Mouse (Mus musculus) right cerebral cortex, postnatal 4 days (tissue): ENCODE data around the gene Slc12a1.
"Not testable (repeated sequence)": the region's sequence is repeated elsewhere in the genome, so short reads cannot be mapped to it uniquely, and the experiment has no call there.

Source experiments
- DNase-seq: peaks from one replicate; pipeline ENCODE4 v3.0.0-alpha.2; 2022

Gene Slc12a1

DNA sequence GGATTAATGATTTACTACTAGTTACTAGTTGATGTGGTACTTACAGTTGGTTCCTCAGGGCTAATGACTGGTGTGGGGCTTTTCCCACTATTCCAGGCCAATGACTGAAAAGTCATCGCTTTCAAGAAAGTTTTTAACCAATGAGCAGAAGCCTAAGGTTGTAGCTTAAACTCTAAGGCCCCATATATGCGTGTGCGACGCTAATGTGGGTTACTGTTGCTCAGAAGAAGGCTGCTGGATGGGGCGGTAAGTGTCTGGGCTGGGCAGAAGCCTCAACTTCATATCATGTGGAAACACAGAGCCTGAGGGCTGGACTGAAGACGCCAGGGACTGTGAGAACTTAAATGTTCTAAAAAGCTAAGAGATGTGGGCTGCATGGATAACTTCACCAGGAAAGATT lies at the start of gene Slc12a1:
Gene Slc12a1, plus strand, starts transcription at position 118 of the 400 bp plus-strand sequence.
- no peak for DNase-seq

DNA sequence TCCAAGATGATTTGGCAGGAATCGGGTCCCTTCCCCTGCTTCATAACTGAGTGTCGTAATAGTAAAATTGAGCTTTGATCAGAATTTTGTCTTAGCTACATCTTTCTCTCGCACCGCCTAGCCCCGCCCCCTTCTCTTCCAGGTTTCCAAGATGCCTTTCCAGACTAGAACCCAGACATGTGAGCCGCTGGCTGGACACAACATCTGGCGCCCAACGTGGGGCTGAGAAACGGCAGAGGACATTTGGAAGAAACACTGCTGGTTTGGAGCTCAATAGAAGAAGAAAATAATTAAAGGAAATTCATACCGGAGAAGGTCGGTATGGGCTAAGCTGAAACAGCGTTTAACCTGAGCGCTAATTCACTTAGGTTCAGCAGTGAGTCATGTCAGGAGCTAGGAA lies 47.8 kb upstream of the Slc12a1 start:
- not testable (repeated sequence) for DNase-seq

DNA sequence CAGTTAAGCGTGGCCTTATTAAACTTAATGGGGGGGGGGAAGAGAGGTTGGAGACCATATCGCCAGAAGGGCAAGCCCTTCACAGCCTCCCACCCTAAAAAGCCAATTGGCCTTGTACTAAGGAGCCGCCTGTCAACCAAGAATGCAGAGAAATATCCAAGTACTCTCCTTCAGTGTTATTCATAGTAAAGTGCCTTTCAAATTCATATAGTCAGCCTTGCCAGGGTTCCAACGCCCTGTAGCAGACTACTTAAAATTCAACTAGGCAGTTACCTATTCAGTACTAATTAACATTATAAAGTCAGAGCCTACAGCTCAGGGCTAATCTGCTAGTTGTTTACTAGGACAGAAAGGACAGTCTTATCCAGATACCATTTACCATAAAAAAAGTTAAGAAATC lies 45.8 kb upstream of the Slc12a1 start:
- not testable (repeated sequence) for DNase-seq

DNA sequence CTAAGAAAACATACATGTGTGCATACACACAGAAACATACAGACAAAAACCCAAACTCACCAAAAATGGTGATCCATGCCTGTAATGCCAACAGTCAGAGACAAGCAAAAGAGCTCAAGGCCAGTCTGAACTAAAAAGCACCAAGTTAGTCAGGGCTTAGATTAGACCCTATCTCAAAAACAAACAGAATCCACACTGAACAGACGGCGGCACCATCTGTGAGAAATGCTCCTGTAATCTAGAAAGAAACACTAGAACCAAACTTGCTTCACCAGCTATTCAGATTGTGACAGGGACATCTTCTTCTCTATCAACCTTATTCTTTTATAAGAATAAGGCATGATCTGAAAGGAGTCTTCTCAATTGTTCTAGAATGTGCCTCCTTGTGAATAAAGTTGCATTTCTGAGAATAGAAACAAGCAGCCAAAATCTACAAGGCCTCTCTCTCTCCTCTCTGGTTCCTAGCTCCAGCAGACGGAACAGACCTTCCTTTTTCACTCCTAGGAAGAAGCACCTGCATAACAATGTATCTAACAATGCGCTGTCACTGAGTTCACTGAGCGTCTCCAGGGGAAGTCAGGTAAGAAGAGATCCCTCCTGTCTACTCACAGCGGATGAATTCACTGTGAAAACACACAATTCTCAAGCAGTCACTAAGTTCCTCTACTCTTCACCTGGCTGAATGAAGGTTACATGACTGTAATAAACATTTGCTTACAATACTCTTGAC lies 32.8 kb upstream of the Slc12a1 start:
- DNase-seq: no peak

DNA sequence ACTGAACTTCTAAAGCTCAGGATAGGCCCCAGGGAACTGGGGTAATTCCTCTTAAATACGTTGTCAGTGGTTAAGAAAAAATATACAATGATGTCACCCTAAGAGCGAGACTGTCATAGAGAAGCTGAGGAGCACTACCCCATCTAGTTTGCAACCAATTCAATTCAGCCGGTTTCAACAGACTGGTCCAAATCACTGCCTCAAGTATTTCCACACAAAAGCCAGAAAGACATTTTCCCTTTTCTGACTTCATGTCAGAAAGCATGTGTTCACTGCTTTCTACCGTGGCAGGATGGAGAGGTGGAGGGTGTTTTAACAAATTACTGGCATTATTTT lies 30.0 kb upstream of the Slc12a1 start:
- DNase-seq: no peak

DNA sequence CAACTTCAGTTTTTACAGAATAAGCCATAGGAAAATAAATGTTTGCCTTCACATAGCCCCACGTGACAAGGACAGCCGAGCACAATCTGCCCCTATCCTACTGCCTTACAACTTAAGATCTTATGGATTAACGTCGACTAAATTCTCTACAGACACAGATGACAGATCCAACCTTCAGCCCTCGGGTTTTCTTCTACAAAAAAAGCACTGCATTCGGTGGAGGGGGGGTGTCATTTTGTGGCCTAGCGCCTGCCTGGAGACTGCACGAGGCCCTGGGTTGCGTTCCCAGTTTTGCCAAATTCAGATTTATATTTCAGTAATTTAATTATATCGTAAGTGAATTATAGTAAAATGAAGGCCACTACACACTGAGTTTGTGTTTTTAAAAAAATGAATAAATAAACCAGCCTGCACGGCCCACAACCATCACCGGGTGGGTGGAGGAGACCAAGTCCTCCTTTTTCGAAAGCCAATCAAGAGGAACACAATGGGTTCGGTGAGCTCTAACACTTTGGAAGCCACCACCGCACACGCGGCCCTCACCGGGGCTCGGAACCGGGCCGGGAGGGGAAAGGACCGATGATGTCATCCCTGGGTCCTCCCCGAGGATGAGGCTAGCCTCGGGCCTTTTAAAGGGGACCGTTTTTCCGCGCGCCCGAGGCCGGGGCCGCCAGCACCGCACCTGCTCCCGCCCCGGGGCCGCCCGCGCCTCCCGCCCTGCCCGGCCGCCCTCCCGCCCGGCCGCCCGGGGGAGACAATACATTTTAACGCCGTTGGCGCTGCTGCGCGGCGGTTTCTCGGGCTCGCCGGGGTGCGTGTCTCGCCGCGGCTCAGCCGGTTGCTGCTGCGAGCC lies 29.5 kb upstream of the Slc12a1 start:
- peak; percentile 55 for DNase-seq

DNA sequence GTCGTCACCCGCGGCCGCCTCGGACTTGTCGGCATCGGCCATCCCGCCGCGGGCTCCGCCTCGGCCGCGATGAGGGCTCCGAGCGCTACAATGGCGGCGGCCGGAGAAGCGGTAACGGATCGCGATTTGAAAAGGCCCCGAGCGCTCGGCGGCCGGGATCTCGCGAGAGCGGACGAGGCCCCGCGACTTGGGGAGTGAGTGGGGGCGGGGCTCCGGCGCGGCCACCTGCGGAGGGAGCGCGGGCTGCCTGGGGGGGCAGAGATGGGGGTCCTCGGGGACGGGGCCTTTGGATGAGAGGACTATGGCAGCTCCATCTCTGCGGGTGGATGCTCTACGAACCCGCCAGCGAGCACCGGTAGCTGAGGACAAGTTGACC lies 28.8 kb upstream of the Slc12a1 start, which contains the start of gene Myef2:
Gene Myef2, minus strand, starts transcription at position 185 of the 376 bp plus-strand sequence.
- DNase-seq: peak; percentile 92

DNA sequence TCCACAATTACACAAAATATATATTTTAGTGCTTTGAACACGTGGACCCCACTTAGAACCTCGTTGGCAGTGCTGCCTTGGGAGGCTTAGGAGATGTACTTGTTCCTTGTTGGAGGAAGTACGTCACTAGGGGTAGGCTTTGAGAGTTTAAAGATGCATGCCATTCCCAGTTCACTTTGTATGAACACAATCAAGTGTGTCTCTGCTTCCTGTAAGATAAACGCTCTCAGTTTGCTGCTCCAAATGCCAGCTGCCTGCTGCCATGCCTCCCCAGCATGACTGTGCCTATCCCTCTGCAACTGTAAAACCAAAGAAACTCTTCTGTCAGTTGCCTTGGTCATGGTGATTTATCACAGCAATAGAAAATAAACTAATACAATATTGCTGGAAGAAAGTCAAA lies 26.5 kb upstream of the Slc12a1 start:
- DNase-seq: no peak

DNA sequence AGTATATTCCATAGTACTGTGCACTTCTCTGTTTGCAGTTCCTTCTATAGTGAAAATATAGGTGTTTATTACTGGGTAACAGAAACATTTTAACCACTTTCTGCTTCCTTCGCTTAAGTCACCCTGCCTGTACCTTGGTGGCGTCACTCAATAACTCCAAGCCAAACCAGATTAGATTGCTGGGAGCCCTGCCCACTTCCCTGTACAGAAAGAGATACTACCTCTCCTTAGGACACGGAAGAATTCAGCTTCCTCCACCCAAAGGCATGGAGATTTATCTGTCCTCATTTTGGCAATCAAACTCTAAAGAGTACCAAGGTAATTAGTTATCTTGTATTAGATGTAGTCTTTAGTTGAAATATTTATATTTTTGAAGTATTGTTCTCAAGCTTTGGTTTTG lies 25.5 kb upstream of the Slc12a1 start:
- no peak for DNase-seq

DNA sequence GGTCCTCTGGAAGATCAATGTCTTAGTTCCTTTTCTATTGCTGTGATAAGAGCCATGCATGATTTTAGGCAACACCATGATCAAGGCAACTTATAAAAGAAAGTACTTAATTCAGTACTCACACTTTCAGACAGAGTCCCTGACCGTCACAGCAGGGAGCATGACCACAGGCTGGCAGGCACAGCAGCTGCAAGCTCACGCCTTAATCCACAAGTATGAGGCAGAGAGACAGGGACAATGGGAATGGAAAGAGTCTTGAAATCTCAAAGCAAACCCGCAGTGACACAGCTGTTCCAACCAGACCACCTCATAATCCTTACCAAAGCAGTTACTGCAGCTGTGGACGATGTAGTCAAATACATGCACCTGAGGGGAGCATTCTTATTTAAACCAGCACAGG lies 18.2 kb upstream of the Slc12a1 start:
- DNase-seq: no peak

DNA sequence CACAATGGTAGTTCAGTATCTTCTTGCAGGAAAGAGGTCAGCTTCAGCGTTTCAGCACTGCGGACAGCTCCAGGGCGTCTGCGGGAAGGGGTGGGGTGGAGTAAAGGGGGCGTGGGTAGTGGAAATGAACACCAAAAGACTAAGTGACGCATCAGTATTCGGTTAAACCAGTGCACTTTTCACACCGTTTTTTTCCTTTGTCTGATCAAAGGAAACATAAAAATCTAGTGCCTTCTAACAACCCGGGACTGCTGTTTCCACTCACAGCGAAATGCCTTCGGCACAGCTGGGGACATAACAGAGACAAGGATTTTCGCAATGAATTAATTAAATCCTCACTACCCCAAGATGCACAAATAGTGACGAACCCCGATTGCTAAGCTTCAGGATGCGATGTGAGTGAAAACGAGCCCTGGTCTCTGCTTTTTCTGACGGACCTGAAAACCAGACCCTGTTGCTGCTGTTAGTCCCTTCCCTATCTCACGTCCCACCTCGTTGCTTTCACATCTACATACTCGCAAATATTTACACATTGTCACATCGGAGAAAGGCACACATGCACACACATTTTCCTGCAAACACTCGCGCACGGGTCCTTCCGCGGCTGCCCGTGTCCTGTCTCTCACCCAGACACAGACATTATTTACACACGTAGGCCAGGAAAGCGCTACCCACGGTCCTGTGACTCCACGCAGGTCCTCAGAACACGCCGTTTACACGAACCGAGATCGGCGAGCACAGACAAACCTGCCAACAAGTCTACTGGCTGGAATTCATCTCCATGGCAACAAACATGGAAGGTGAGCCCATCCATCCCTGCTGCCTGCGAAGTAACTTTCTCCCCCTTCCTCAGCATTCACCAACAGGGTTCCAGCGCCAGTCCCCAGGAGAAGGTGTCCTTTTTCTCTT lies 16.1 kb upstream of the Slc12a1 start, which contains the start of gene Ctxn2:
Gene Ctxn2, plus strand, starts transcription at position 790 of the 909 bp plus-strand sequence.
- DNase-seq: peak; percentile 56

DNA sequence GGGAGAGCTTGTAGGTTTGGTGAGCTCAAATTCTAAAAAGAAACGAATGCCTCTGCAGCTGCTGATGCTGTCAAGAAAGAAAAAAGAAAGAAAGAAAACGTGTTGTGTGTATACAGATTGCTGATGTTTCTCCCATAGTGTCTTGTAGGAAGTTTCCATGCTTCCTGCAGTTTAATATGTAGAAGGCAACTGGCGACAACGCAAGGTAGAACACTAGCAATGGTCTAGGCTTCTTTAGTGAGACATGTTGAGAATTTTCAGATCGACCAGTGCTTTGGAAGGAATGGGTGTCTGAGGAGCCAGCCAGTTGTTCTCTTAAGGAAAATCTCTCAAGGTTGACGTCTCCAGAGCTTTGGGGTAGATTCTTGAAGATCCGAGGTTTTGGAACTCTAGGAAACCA lies 15.5 kb upstream of the Slc12a1 start:
- DNase-seq: no peak

DNA sequence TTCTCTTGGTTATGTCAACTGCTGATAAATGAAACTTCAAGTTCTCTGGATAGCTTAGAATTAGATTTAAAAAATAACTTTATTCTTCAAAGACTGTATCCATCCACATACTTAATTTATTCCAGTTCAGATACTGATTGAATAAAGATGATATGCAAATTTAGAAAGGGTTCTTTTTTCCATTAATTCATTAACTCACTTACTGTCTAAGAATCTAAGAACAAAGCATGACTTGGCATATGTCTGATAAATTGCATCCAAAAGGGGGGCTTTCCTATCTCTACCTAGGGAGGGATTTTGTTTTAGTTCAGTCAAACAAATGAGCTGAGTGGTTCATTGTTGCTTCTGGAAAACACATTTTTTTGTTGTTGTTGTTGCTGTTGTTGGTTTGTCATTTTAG lies 10.0 kb upstream of the Slc12a1 start:
- DNase-seq: no peak

DNA sequence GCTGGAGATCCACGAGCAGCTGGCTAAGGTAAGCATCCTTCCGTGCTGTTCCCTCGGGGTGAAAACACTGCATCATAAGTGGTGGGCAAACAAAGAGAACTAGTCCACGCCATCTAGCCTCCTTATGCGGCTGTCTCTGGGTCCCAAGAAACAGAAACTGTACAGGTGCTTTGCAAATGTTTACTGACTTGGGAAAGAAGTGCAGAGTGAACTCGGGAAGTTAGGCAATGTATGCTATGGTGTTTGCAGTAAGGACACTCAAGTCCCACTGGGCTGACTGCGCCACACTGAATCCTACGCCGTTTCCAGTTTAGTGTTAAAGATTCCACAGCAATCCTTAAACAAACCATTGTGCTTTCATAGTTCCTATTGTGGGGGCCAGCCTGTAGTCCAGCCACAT lies 2.0 kb downstream of the Slc12a1 start:
- no peak for DNase-seq

DNA sequence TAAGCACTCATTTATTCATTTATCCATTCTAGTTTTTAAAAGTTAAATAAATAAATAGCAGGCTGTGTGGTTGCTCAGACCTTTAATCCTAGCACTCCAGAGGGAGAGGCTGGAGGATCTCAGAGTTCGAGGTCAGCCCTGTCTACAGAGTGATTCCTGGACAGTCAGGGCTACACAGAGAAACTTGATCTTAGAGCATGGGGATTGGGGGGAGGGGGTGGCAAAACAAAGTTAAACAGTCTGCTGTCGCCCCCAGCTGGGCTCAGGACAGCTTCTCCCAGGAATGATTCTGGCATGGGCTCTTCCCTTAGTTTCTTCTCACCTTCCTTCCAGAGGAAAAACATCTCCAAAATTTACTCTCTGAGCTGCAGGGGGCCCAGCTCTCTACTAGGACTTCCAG lies 3.2 kb downstream of the Slc12a1 start:
- DNase-seq: peak; percentile 9

DNA sequence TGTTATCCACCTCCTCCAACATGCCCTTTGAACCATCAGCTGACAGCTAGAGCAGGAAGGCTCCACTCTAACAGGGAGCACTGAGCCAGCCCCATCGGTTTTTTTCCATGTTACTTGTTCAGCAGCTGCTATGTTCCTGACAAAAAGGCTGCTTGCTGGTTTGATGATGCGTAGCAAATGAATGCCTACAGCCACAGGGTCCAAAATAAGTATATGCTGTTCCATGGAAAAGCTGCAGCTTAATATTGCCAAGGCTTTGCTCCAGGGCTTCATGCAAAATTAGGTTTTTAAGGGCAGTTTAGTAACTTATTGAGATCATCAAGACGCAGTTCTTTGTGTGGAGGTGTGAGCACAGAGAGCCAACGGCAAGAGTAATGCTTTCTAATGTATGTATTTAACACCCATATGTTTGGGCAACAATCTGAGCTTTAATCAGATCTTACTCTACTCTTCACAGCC lies 9.7 kb downstream of the Slc12a1 start:
- DNase-seq: no peak

DNA sequence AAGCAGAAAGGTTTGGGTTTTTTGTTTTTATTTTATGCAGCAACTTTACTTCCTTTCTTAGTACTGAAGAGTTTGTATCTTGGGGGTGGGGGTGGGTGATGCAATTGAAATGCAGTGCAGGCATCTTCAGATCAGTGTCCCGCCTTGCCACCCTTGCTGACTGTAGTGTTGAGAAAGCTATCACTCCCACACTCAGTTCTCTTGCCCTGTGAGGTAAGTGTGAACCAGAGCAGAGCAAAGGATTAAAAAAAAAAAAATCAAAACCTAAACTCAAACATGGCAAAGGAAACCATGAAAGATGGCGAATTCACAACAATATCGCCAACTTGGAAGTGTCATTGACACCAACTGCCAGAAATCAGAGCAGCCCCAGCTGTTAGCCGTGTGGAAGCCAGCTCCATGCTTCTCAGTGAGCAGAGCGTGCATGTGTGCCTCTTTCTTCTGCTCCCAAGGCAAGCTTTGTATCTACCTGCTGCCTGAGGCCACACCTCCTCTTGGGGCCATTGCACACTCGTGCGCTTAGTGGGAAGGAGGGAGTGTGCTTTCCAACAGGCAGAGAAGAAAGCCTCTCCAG lies 26.0 kb downstream of the Slc12a1 start:
- DNase-seq: peak; percentile 22

DNA sequence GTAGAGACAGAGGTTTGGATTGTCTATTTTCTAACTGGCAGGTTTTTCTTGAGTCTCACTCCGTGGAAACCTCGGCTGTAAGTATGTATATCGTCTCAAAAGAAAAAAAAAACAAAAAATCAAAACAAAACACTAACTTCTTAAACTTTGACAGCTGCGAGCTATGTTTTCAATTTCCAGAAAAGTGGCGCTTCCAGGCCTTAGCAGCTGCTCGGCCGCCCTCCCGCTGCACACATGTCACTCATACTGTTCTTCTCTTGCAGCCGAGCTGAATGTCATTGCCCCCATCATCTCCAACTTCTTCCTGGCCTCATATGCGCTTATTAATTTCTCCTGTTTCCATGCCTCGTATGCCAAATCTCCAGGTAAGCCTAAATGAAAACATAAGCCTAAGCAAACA lies 35.6 kb downstream of the Slc12a1 start:
- DNase-seq: no peak

DNA sequence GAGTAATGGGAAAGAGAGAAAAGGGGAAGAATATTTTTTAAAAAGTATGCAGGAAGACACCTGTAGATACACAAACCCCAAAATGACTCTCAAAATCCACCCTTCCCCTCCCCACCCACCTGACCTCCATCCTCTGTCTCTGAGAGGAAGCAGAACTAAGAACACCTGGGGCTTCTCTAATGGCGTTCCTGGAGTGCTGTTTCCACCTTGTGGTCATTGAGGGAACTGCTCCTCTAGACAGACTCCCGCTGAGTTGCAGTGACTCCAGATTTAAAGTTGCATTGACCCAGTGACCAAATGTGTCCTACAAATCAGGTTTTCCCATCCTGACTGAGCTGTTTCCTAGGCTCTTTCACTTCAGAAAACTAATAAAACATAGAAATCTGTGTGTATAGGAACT lies 36.9 kb downstream of the Slc12a1 start:
- peak; percentile 54 for DNase-seq

DNA sequence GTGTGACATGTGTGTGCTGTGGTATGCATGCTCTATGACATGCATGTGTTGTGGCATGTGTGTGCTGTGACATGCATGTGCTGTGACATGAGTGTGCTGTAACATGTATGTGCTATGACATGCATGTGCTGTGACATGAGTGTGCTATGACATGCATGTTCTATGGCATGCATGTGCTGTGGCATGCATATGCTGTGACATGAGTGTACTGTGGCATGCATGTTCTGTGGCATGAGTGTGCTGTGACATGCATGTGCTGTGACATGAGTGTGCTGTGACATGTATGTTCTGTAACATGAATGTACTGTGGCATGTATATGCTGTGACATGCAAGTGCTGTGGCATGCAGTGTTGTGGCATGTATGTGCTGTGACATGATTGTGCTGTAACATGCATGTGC lies 40.6 kb downstream of the Slc12a1 start:
- DNase-seq: no peak

DNA sequence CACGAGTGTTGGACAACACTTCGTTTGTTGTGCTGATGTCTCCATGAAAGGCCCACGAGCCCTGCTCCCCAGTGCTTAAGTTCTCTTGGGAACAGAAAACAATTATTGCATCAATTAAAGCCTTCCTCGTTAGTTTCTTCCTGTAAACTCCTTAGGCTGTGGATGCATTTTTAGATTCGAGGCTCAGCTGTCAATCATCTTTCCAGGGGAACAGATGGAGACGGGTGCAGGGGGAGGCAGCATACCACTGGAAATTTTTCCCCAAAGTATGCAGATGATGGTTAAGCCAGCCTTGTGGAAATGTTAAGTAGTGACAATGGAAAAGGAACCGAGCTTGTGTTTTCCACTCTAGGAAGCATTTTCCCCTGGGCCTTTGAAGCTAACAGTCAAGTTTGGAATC lies 44.5 kb downstream of the Slc12a1 start:
- no peak for DNase-seq

DNA sequence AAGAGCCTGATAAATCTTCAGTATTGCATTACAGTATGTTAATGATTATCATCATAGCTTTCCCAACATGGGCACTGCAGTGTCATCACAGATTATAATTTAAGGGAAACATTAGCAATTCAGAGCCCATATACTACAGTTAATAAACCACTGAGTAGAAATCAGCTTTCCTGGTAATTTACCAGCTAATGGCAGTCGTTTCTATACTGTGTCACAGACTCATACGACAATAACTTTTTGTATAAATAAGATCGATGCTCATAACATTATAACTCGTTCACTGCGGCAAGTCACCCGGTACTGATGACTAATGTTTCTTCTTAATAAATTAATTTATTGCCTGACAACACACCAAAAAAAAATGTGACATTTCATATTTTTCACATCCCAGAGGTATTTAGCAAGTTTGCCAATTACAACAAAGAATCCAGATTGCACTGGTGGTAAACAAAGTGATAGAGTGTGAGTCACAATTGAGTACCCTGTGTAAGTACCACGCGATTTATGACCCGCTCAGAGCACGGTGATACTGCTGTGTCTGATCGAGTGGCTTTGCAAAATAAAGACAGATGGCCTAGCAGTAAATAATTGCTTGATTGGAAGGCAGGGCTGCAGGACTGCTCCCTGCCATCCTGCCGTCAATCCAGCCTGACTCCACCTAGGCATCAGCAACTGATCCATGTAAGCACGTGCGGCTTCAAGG lies 56.7 kb downstream of the Slc12a1 start:
- DNase-seq: no peak
